Mouse (Mus musculus): ENCODE measurements around the gene Rbm17. TPM values are rescaled to one million over a fixed set of nuclear protein-coding genes. Genes with fewer than 3 reads are reported as not detected.

The Rbm17 gene
- polyA plus RNA-seq, 1 experiment: 37.7 TPM

DNA sequence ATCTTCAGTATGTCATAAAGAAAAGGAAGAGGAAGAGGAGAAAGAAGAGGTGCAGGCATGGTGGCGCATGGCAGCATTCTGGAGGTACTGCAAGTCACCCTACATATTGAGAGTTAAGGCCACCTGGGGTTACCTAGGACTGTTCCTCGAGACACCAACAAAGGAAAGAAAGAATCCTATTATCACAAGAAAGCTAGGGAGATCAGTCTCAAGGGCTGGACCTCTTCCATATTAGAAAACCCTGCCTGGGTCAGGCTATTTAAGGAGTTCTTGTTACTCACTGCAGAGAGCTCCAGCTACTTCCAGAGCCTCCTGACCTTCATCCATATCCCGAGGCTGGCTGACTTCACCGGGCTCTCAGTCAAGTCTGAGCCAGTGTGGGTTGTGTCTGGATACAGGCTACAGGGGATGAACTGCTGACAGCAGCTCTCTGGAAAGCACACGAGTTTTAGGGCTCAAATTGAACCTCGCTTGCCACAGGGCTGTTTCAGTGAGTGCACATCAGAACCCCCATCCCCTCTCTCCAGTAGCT is 32.9 kb downstream of the Rbm17 start:
- Histone ChIP-seq H3K4me1 (ENCODE audit: control insufficient read depth, insufficient read depth, insufficient read length) (no peaks in the 10 kb centered on the region), H3K4me3 (ENCODE audit: extremely low read depth, insufficient read depth, insufficient read length) (no peak overlapping the region), H3K27ac (ENCODE audit: insufficient read depth, low read length) (no peak overlapping the region), H3K27me3 (ENCODE audit: control insufficient read depth, insufficient read depth, low read length) (no peaks in the 10 kb centered on the region), H3K36me3 (ENCODE audit: control insufficient read depth, insufficient read depth, low read length) (no peaks in the 10 kb centered on the region)
- TF ChIP-seq POLR2A (IDR thresholded peaks at IDR 0.05; ENCODE audit: low read depth, low read length) (no peak), CTCF (IDR thresholded peaks at IDR 0.05; ENCODE audit: extremely low read depth, insufficient read depth, insufficient read length, insufficient replicate concordance) (no peak)
- no peak for DNase-seq (ENCODE audit: low read depth in 1 of 2, low spot score in 2 of 2)
- WGBS: 73% methylated on average over 6 of the region's 6 CpGs

DNA sequence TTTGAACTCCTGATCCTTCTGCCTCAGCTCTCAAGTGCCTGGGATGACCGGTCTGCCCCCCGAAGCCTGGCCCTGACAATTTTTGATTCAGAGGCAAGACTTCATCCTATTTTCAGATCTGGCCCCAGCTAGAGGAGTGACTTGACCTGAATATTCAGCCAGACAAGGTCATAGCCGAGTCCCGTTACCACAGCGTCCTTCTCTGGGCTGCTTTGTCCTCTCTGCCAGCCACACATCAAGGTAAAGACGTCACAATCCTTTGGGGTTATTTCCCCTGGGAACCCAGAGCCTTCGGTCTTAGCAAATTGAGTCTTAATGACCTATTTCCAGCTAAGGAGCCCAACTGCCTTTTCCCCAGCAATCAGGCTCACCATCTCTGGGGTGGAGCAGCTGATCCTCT is 35.5 kb downstream of the Rbm17 start:
- Histone ChIP-seq H3K4me3 (ENCODE audit: extremely low read depth, insufficient read depth, insufficient read length) (no peak overlapping the region), H3K36me3 (ENCODE audit: control insufficient read depth, insufficient read depth, low read length) (no peaks in the 10 kb centered on the region), H3K27me3 (ENCODE audit: control insufficient read depth, insufficient read depth, low read length) (no peaks in the 10 kb centered on the region), H3K4me1 (ENCODE audit: control insufficient read depth, insufficient read depth, insufficient read length) (no peaks in the 10 kb centered on the region), H3K27ac (ENCODE audit: insufficient read depth, low read length) (no peak overlapping the region)
- no peak for DNase-seq (ENCODE audit: low read depth in 1 of 2, low spot score in 2 of 2)
- TF ChIP-seq CTCF (IDR thresholded peaks at IDR 0.05; ENCODE audit: extremely low read depth, insufficient read depth, insufficient read length, insufficient replicate concordance): no peak
- TF ChIP-seq POLR2A (IDR thresholded peaks at IDR 0.05; ENCODE audit: low read depth, low read length): no peak
- 91% methylated on average over 7 of the region's 7 CpGs for WGBS

DNA sequence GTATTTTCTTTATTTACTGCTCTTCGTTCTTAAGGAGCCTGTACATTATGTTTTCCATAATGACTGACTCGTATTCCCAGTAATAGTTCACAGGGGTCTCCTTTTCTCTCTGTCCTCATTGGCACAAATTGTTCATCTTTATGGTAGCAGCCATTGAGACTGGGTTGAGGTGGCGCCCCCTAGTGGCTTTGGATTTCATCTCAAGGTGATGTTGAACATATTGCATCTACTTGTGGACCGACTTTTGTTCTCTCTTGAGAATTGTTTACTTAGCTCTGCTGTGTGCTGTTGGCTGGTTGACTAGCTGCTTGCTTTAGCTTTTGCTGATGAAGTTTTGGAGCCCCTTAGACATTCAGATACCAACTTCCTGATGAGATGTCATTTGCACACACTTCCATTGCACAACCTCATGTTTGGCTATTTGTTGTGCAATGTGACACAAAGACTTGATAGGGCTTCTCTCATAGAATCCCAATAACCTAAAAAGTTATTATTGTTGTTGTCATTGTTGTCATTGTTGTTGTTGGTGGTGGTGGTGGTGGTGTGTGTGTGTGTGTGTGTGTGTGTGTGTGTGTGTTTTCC is 36.1 kb downstream of the Rbm17 start:
- Histone ChIP-seq H3K4me1 (ENCODE audit: control insufficient read depth, insufficient read depth, insufficient read length) (no peaks in the 10 kb centered on the region), H3K4me3 (ENCODE audit: extremely low read depth, insufficient read depth, insufficient read length) (no peak overlapping the region), H3K27ac (ENCODE audit: insufficient read depth, low read length) (no peak overlapping the region), H3K27me3 (ENCODE audit: control insufficient read depth, insufficient read depth, low read length) (no peaks in the 10 kb centered on the region), H3K36me3 (ENCODE audit: control insufficient read depth, insufficient read depth, low read length) (no peaks in the 10 kb centered on the region)
- DNase-seq (ENCODE audit: low read depth in 1 of 2, low spot score in 2 of 2): peak in 1 of 2 experiments; percentile 72
- TF ChIP-seq CTCF (IDR thresholded peaks at IDR 0.05; ENCODE audit: extremely low read depth, insufficient read depth, insufficient read length, insufficient replicate concordance) (peak; percentile 59; the same call in 1 of the 2 replicates), POLR2A (IDR thresholded peaks at IDR 0.05; ENCODE audit: low read depth, low read length) (no peak)
- WGBS: 52% methylated on average over 4 of the region's 4 CpGs

DNA sequence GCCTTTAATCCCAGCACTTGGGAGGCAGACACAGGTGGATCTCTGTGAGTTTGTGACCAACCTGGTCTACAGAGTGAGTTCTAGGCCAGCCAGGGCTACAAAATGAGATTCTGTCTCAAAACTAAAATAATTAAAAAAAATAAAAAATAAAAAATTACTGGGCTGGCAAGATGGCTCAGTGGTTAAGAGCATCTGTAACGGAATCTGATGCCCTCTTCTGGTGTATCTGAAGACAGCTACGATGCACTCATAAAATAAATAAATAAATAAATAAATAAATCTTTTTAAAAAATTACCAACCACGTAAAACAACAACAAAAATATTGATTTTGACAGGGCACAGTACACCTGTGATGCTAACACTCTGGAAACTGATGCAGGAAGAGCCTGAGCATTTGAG is 37.1 kb downstream of the Rbm17 start:
- no peak for DNase-seq (ENCODE audit: low read depth in 1 of 2, low spot score in 2 of 2)
- H3K27me3 ChIP-seq (ENCODE audit: control insufficient read depth, insufficient read depth, low read length): no peaks in the 10 kb centered on the region
- H3K4me3 ChIP-seq (ENCODE audit: extremely low read depth, insufficient read depth, insufficient read length): no peak overlapping the region
- H3K36me3 ChIP-seq (ENCODE audit: control insufficient read depth, insufficient read depth, low read length): no peaks in the 10 kb centered on the region
- H3K4me1 ChIP-seq (ENCODE audit: control insufficient read depth, insufficient read depth, insufficient read length): no peaks in the 10 kb centered on the region
- TF ChIP-seq POLR2A (IDR thresholded peaks at IDR 0.05; ENCODE audit: low read depth, low read length): no peak
- no peak for TF ChIP-seq CTCF (IDR thresholded peaks at IDR 0.05; ENCODE audit: extremely low read depth, insufficient read depth, insufficient read length, insufficient replicate concordance)
- WGBS: 86% methylated on average over 3 of the region's 3 CpGs
- H3K27ac ChIP-seq (ENCODE audit: insufficient read depth, low read length): no peak overlapping the region

DNA sequence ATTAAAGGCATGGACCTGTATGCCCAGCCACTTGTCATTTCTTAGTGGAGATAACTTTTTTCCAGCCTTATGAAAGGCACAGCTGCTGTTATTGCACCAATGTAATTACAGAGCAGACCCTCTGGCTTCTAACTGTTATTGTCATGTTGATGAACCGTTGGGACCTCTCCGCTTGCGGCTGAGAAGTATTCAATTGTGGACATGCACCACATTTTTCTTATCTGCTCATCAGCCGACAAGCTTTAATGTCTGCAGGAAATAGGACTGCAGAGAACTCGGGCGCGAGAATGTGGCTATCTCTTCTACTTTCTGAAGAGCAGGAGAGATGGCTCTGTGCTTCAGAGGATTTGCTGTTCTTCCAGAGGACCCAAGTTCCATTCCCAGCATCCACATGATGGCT is 37.7 kb downstream of the Rbm17 start:
- Histone ChIP-seq H3K36me3 (ENCODE audit: control insufficient read depth, insufficient read depth, low read length) (no peaks in the 10 kb centered on the region), H3K4me3 (ENCODE audit: extremely low read depth, insufficient read depth, insufficient read length) (no peak overlapping the region), H3K4me1 (ENCODE audit: control insufficient read depth, insufficient read depth, insufficient read length) (no peaks in the 10 kb centered on the region), H3K27me3 (ENCODE audit: control insufficient read depth, insufficient read depth, low read length) (no peaks in the 10 kb centered on the region), H3K27ac (ENCODE audit: insufficient read depth, low read length) (no peak overlapping the region)
- TF ChIP-seq CTCF (IDR thresholded peaks at IDR 0.05; ENCODE audit: extremely low read depth, insufficient read depth, insufficient read length, insufficient replicate concordance) (no peak), POLR2A (IDR thresholded peaks at IDR 0.05; ENCODE audit: low read depth, low read length) (no peak)
- DNase-seq (ENCODE audit: low read depth in 1 of 2, low spot score in 2 of 2): no peak
- WGBS: 50% methylated on average over 7 of the region's 7 CpGs

DNA sequence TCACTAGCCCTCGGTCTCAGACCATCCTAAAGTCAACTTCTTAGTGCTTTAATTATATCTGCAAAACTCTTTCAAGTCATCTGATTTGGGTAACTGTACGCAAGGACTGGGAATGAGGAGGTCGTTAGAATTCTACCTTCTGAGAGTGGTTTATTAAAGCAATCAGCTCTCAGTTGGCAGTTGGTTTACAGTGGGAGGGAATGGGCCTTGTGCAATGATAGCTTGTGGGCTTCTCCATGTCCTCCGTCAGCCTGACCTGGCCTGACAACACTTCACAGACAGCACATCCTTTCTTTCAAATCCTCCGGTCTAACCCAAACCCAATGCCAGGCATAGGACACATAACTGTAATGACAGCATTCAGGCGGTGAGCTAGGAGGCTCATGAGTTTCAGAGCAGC is 39.2 kb downstream of the Rbm17 start:
- Histone ChIP-seq H3K4me3 (ENCODE audit: extremely low read depth, insufficient read depth, insufficient read length) (no peak overlapping the region), H3K27ac (ENCODE audit: insufficient read depth, low read length) (no peak overlapping the region), H3K27me3 (ENCODE audit: control insufficient read depth, insufficient read depth, low read length) (no peaks in the 10 kb centered on the region), H3K4me1 (ENCODE audit: control insufficient read depth, insufficient read depth, insufficient read length) (no peaks in the 10 kb centered on the region), H3K36me3 (ENCODE audit: control insufficient read depth, insufficient read depth, low read length) (no peaks in the 10 kb centered on the region)
- no peak for DNase-seq (ENCODE audit: low read depth in 1 of 2, low spot score in 2 of 2)
- TF ChIP-seq POLR2A (IDR thresholded peaks at IDR 0.05; ENCODE audit: low read depth, low read length): no peak
- TF ChIP-seq CTCF (IDR thresholded peaks at IDR 0.05; ENCODE audit: extremely low read depth, insufficient read depth, insufficient read length, insufficient replicate concordance): no peak
- 86% methylated on average over 6 of the region's 6 CpGs for WGBS

DNA sequence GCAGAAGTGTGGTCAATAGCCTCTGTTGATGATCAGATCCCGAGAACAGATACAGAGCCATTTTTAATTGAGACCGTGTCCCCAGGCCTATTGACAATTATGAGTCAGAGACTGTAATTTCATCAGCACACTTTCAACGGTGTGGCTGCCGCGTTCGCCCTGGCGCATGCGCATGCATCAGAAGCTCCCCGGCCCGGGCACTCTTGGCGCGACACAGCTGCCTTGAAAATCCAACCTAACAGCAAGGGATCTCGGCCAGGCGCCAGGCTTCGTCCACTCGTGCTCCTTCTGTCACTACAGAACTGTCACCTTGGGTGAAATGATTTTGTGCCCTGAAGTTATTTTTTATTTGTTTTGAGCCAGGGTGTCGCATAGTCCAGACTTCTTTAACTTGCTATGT is 40.7 kb downstream of the Rbm17 start:
- no peak for TF ChIP-seq POLR2A (IDR thresholded peaks at IDR 0.05; ENCODE audit: low read depth, low read length)
- no peak for TF ChIP-seq CTCF (IDR thresholded peaks at IDR 0.05; ENCODE audit: extremely low read depth, insufficient read depth, insufficient read length, insufficient replicate concordance)
- no peak overlapping the region for H3K27ac ChIP-seq (ENCODE audit: insufficient read depth, low read length)
- H3K4me3 ChIP-seq (ENCODE audit: extremely low read depth, insufficient read depth, insufficient read length): no peak overlapping the region
- no peaks in the 10 kb centered on the region for H3K27me3 ChIP-seq (ENCODE audit: control insufficient read depth, insufficient read depth, low read length)
- DNase-seq (ENCODE audit: low read depth in 1 of 2, low spot score in 2 of 2): no peak
- 96% methylated on average over 17 of the region's 17 CpGs for WGBS
- no peaks in the 10 kb centered on the region for H3K4me1 ChIP-seq (ENCODE audit: control insufficient read depth, insufficient read depth, insufficient read length)
- no peaks in the 10 kb centered on the region for H3K36me3 ChIP-seq (ENCODE audit: control insufficient read depth, insufficient read depth, low read length)
